Mouse (Mus musculus): ENCODE measurements around the gene Adcy3. TPM values are rescaled to one million over a fixed set of nuclear protein-coding genes. Genes with fewer than 3 reads are reported as not detected.

Adcy3 gene
- polyA plus RNA-seq, 1 experiment from 2014 or later = 14.4 TPM

DNA sequence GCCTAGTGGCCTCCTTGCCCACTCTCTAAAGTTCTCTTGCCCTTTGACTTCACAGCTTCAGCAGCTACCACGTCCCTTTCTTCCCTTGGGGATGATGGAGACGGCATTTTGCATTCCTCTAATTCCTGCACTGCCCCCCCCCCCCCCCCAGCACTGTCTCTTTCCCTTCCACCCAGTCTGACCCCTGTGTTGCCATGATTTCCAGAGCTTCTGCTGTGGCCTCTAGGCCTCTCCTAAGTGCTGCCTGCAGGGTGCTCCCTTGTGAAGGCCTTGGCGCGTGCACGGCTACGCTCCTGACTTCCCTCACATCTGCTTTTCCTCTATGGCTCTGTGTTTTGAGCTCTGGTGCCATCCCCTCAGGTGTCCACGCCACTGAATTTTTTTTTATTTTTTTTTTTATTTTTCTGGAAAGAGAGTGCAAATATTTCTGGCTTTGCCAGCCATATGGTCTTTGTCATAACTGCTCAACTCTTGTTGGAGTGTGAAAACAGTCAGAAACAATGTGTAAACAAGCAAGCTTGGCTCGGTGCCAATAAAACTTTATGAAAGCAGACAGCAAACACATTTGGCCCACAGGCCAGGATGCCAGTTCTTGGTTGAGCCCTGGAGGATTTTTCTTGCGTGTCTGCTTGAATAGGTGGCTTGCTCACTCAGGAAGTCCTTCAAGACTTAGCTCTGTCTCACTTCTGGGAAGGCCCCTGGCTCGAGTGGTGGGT, 60.3 kb downstream of the Adcy3 start:
- H3K9ac ChIP-seq = no peak overlapping the region
- ATAC-seq (ENCODE audit: insufficient read depth) = peak; percentile 76

DNA sequence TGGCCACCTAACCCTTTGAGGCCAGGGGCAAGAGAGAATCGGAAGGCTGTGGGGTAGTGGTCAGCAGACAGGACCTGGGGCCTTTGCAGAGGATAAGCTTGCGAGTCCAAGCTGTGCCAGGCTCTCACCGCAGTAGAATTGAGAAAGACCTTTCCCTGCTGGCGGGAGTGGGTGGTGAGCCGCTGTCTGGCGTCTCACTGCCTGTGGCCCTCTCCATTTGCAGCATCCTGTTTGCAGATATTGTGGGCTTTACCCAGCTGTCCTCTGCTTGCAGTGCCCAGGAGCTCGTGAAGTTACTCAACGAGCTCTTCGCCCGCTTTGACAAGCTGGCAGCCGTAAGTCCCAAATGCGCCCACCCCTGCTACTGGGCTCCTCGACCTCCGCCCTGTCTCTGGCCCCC, 61.7 kb downstream of the Adcy3 start:
- Histone ChIP-seq H3K9ac (no peak overlapping the region), H3K27ac (ENCODE audit: low read depth) (no peak overlapping the region), H3K4me3 (ENCODE audit: low read depth, low read length) (no peak overlapping the region), H3K36me3 (ENCODE audit: insufficient read depth) (peaks cover 18% of the 10 kb centered on the region), H3K4me1 (ENCODE audit: insufficient read depth) (peaks cover 16% of the 10 kb centered on the region; the same call in 1 of the 2 replicates), H3K9me3 (ENCODE audit: low read depth, low read length) (no peaks in the 10 kb centered on the region), H3K4me2 (no peak overlapping the region), H3K27me3 (ENCODE audit: insufficient read depth, low read length) (no peaks in the 10 kb centered on the region)
- ATAC-seq (ENCODE audit: insufficient read depth) = no peak
- TF ChIP-seq CTCF (IDR thresholded peaks at IDR 0.05; ENCODE audit: low read depth) = no peak
- WGBS = 87% methylated on average over 14 of the region's 14 CpGs
- DNase-seq = no peak

More for the DNA sequence above, 60.3 kb downstream of the Adcy3 start:
- H3K4me2 ChIP-seq = no peak overlapping the region
- peak; percentile 93 for DNase-seq
- H3K4me3 ChIP-seq (ENCODE audit: low read depth, low read length) = no peak overlapping the region
- peaks cover 16% of the 10 kb centered on the region; the same call in 1 of the 2 replicates for H3K4me1 ChIP-seq (ENCODE audit: insufficient read depth)
- no peak for TF ChIP-seq CTCF (IDR thresholded peaks at IDR 0.05; ENCODE audit: low read depth)
- 39% methylated on average over 10 of the region's 10 CpGs for WGBS
- peak overlapping the region; percentile 73 for H3K27ac ChIP-seq (ENCODE audit: low read depth)
- peaks cover 12% of the 10 kb centered on the region for H3K36me3 ChIP-seq (ENCODE audit: insufficient read depth)
- no peaks in the 10 kb centered on the region for H3K9me3 ChIP-seq (ENCODE audit: low read depth, low read length)
- no peaks in the 10 kb centered on the region for H3K27me3 ChIP-seq (ENCODE audit: insufficient read depth, low read length)

DNA sequence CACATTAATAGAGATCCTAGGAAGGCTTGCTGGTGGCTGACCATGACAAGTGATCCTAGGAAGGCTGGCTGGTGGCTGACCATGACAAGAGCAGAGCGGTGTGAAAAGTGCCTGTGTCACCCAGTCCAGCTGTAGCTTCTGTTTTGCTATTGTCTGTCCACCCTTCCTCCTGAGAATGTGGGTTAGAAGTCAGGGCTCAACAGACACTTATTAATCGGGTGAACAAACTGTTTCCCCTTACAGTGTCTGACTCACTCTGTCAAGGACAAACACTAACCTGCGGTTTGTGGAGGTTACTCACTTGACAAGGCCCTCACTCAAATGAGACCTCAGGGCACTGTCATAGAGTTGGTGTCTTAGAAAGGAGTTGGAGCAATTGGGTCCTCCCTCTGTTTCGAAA, 65.8 kb downstream of the Adcy3 start:
- Histone ChIP-seq H3K4me2 (no peak overlapping the region), H3K9ac (no peak overlapping the region), H3K27ac (ENCODE audit: low read depth) (no peak overlapping the region), H3K27me3 (ENCODE audit: insufficient read depth, low read length) (no peaks in the 10 kb centered on the region), H3K36me3 (ENCODE audit: insufficient read depth) (peaks cover 38% of the 10 kb centered on the region), H3K4me1 (ENCODE audit: insufficient read depth) (no peaks in the 10 kb centered on the region), H3K4me3 (ENCODE audit: low read depth, low read length) (no peak overlapping the region), H3K9me3 (ENCODE audit: low read depth, low read length) (no peaks in the 10 kb centered on the region)
- no peak for DNase-seq
- WGBS = 87% methylated on average over 4 of the region's 4 CpGs
- no peak for ATAC-seq (ENCODE audit: insufficient read depth)
- no peak for TF ChIP-seq CTCF (IDR thresholded peaks at IDR 0.05; ENCODE audit: low read depth)

DNA sequence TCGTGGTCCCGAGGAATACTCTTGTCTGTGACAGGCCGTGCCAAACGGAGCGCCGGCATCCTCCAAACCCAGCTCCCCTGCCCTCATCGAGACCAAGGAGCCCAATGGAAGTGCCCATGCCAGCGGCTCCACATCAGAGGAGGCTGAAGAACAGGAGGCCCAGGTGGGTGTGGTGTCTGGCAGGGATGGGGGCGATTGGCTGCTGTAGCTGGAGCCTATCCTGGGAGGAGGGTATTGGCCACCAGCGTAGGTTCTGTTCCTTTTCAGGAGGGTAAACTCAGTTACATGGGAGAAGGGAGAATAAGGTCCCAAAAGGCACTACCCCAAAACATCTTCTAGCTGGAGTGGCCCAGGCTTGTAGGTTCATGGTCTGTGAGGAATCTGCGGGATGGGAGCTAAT, 66.4 kb downstream of the Adcy3 start:
- Histone ChIP-seq H3K27me3 (ENCODE audit: insufficient read depth, low read length) (no peaks in the 10 kb centered on the region), H3K36me3 (ENCODE audit: insufficient read depth) (peaks cover 38% of the 10 kb centered on the region), H3K27ac (ENCODE audit: low read depth) (no peak overlapping the region), H3K9ac (no peak overlapping the region), H3K4me2 (no peak overlapping the region), H3K4me3 (ENCODE audit: low read depth, low read length) (no peak overlapping the region), H3K9me3 (ENCODE audit: low read depth, low read length) (no peaks in the 10 kb centered on the region), H3K4me1 (ENCODE audit: insufficient read depth) (no peaks in the 10 kb centered on the region)
- WGBS = 89% methylated on average over 11 of the region's 11 CpGs
- DNase-seq (no peak), ATAC-seq (ENCODE audit: insufficient read depth) (no peak)
- no peak for TF ChIP-seq CTCF (IDR thresholded peaks at IDR 0.05; ENCODE audit: low read depth)

DNA sequence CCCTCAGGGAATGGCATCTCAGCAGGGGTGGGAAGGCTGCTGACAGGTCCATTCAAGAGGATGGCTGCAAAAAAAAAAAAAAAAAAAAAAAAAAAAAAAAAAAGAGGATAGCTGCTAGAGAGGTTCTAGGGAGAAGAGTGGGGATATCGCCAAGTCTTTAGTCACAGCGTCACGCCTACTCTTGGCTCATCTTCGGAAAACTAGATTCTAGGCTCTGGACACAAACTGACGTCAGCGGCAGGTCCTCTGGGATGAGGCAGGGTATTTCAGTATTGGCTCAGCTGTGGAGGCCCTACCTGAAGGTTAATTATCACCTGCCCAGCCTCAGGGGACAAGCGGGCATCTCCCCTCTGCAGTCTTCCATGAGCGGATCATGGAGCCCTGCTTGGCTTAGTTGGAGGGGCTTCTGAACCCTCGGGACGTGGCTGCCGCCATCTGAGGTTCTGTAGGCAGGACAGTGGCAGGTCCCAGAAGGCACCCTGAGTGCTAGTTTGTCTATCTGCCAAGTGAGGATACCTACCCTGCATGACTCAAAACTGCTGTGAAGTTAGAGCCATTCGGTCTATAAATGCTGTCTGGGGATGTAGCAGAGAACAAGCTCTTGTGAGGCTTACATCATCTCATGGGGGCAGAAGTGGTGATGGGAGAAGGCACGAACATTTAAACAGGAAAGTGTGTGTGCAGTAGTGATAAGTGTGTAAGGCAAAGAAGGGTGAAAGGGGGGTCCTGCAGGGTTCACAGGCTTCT, 68.7 kb downstream of the Adcy3 start:
- Histone ChIP-seq H3K27ac (ENCODE audit: low read depth) (no peak overlapping the region), H3K9me3 (ENCODE audit: low read depth, low read length) (no peaks in the 10 kb centered on the region), H3K27me3 (ENCODE audit: insufficient read depth, low read length) (no peaks in the 10 kb centered on the region), H3K36me3 (ENCODE audit: insufficient read depth) (peaks cover 54% of the 10 kb centered on the region), H3K4me2 (no peak overlapping the region), H3K4me1 (ENCODE audit: insufficient read depth) (no peaks in the 10 kb centered on the region), H3K4me3 (ENCODE audit: low read depth, low read length) (no peak overlapping the region), H3K9ac (no peak overlapping the region)
- TF ChIP-seq CTCF (IDR thresholded peaks at IDR 0.05; ENCODE audit: low read depth) = no peak
- 91% methylated on average over 13 of the region's 13 CpGs for WGBS
- no peak for ATAC-seq (ENCODE audit: insufficient read depth)
- no peak for DNase-seq

DNA sequence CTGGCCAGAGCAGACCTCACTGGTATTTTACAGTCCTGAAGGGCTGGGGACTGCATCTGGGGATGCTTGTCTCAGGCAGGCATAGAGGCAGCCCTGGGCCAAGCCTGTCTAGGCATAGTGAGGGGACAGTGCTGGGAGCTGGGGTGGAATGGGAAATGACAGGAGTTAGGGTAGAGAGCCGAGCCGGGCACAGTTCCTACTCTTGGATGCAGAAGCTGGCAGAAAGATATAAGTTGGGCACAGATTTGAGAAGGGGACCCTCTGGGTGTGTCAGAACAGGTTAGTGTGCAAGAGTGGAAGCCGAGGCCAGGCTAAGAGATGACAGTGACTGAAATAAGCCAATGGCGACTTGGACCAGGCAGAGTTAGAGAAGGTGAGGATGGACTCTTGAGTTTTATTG, 69.3 kb downstream of the Adcy3 start:
- TF ChIP-seq CTCF (IDR thresholded peaks at IDR 0.05; ENCODE audit: low read depth) = no peak
- Histone ChIP-seq H3K27ac (ENCODE audit: low read depth) (no peak overlapping the region), H3K4me1 (ENCODE audit: insufficient read depth) (no peaks in the 10 kb centered on the region), H3K4me2 (no peak overlapping the region), H3K9me3 (ENCODE audit: low read depth, low read length) (no peaks in the 10 kb centered on the region), H3K4me3 (ENCODE audit: low read depth, low read length) (no peak overlapping the region), H3K27me3 (ENCODE audit: insufficient read depth, low read length) (no peaks in the 10 kb centered on the region), H3K9ac (no peak overlapping the region), H3K36me3 (ENCODE audit: insufficient read depth) (peaks cover 56% of the 10 kb centered on the region)
- no peak for ATAC-seq (ENCODE audit: insufficient read depth)
- WGBS = 79% methylated on average over 4 of the region's 4 CpGs
- DNase-seq = no peak

DNA sequence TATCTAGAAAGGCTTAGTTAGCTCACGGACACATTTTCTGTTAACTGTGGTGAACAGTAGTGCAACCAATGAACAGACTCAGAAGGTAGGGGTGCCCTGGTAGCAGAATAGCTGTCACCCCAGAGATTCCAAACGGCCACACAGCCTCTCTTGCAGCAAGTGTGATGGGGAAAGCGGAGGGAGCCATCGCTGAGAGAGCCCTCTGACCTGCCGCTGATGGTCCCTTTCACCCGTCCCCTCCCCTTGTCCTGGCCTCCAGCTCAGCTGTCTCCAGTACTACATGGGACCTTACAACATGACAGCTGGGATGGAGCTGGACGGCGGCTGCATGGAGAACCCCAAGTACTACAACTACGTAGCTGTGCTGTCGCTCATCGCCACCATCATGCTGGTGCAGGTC, 73.2 kb downstream of the Adcy3 start:
- no peak for TF ChIP-seq CTCF (IDR thresholded peaks at IDR 0.05; ENCODE audit: low read depth)
- H3K27me3 ChIP-seq (ENCODE audit: insufficient read depth, low read length) = no peaks in the 10 kb centered on the region
- WGBS = 91% methylated on average over 11 of the region's 11 CpGs

More for the DNA sequence above, 73.2 kb downstream of the Adcy3 start:
- DNase-seq = no peak
- no peaks in the 10 kb centered on the region for H3K4me1 ChIP-seq (ENCODE audit: insufficient read depth)
- no peak overlapping the region for H3K27ac ChIP-seq (ENCODE audit: low read depth)
- no peak overlapping the region for H3K9ac ChIP-seq
- H3K9me3 ChIP-seq (ENCODE audit: low read depth, low read length) = no peaks in the 10 kb centered on the region
- H3K4me3 ChIP-seq (ENCODE audit: low read depth, low read length) = no peak overlapping the region
- no peak for ATAC-seq (ENCODE audit: insufficient read depth)
- peaks cover 70% of the 10 kb centered on the region for H3K36me3 ChIP-seq (ENCODE audit: insufficient read depth)
- no peak overlapping the region for H3K4me2 ChIP-seq
